Comparison of ENCODE assay signal across 26 mouse cellular contexts in genomic region chr8:33089731-33090130, GRCm38 (mm10).
"Had no signal": no experiment of that assay in that cellular context is flagged by ENCODE, and none has a peak within 500 bp of the region (broad histone marks: within the 10 kb centered on the region; RNA-seq: fewer than 3 reads in every experiment).

No protein-coding gene starts in this region.

- H3K4me1 ChIP-seq: kidney, embryonic 15.5 days; limb, embryonic 10.5 days; limb, embryonic 13.5 days; megakaryocyte, embryonic 14.5 days had no signal

- H3K9me3 ChIP-seq: kidney, embryonic 15.5 days; limb, embryonic 10.5 days; limb, embryonic 13.5 days; megakaryocyte, embryonic 14.5 days; midbrain, embryonic 10.5 days; midbrain, embryonic 13.5 days; neural tube, embryonic 13.5 days had no signal

- H3K36me3 ChIP-seq: kidney, embryonic 15.5 days; limb, embryonic 10.5 days; limb, embryonic 13.5 days; midbrain, embryonic 10.5 days; midbrain, embryonic 13.5 days; neural tube, embryonic 13.5 days had no signal

- H3K4me3 ChIP-seq: kidney, embryonic 15.5 days; limb, embryonic 10.5 days; limb, embryonic 13.5 days; megakaryocyte, embryonic 14.5 days; midbrain, embryonic 10.5 days; midbrain, embryonic 13.5 days; myocyte; neural tube, embryonic 13.5 days had no signal

- H3K4me2 ChIP-seq: kidney, embryonic 15.5 days; limb, embryonic 13.5 days; lung, embryonic 14.5 days; midbrain, embryonic 13.5 days; neural tube, embryonic 13.5 days had no signal

- H3K27ac ChIP-seq: kidney, embryonic 15.5 days; limb, embryonic 10.5 days; limb, embryonic 13.5 days; liver, embryonic 14.5 days; midbrain, embryonic 10.5 days; midbrain, embryonic 13.5 days; neural tube, embryonic 13.5 days; stomach, postnatal 0 days had no signal

- H3K27me3 ChIP-seq: kidney, embryonic 15.5 days; limb, embryonic 13.5 days; megakaryocyte, embryonic 14.5 days; midbrain, embryonic 13.5 days; neural tube, embryonic 13.5 days had no signal

- H3K9ac ChIP-seq: kidney, embryonic 15.5 days; limb, embryonic 13.5 days; liver, embryonic 14.5 days; liver, postnatal 0 days; lung, embryonic 14.5 days; midbrain, embryonic 13.5 days; neural tube, embryonic 13.5 days had no signal

- DNase-seq: kidney, adult 8-10 months; kidney, postnatal 10 days; kidney, postnatal 4 days; layer of hippocampus, adult 9-11 months; liver; liver, postnatal 0 days; lung, embryonic 14.5 days; lung, postnatal 10 days; right cerebral cortex, adult 18-20 months; right cerebral cortex, postnatal 14 days; right cerebral cortex, postnatal 4 days; thymus, adult 2 months; thymus, postnatal 14 days; thymus, postnatal 4 days had no signal

- ATAC-seq: intestine, postnatal 0 days; liver, postnatal 0 days; midbrain, embryonic 13.5 days; midbrain, embryonic 16.5 days had no signal
